Mouse (Mus musculus) brain, adult 2 months (tissue): ENCODE measurements at regions not wholly inside any gene's neighbourhood (a gene's known extent, or its start where the extent isn't known, plus 50 kb on each side); places are given as distances from the start of the nearest gene placed in this dataset.
"Not testable (repeated sequence)": the region's sequence is repeated elsewhere in the genome, so short reads cannot be mapped to it uniquely, and the experiment has no call there.

Source experiments
- DNase-seq: peaks from one replicate; pipeline ENCODE4 v3.0.0; 2011; ENCODE audit warnings: low read depth, low spot score

- no peak for DNase-seq
These were observed 544.4 kb upstream of the Pou3f4 start for GRCm38 (mm10) chrX:110269652-110270051.

GRCm38 (mm10) chrX:110274277-110274676 is 539.8 kb upstream of the Pou3f4 start:
- DNase-seq: not testable (repeated sequence)

GRCm38 (mm10) chrX:110275390-110275789 is 538.7 kb upstream of the Pou3f4 start:
- no peak for DNase-seq

GRCm38 (mm10) chrX:110275830-110276229 is 538.2 kb upstream of the Pou3f4 start:
- no peak for DNase-seq

- DNase-seq: peak; percentile 4
These were observed 534.4 kb upstream of the Pou3f4 start for GRCm38 (mm10) chrX:110279492-110280213.

GRCm38 (mm10) chrX:110281389-110281872 is 532.6 kb upstream of the Pou3f4 start:
- DNase-seq: not testable (repeated sequence)

- no peak for DNase-seq
These were observed 532.2 kb upstream of the Pou3f4 start for GRCm38 (mm10) chrX:110281929-110282328.

GRCm38 (mm10) chrX:110289397-110289796 is 524.7 kb upstream of the Pou3f4 start:
- no peak for DNase-seq

- DNase-seq: no peak
These were observed 506.4 kb upstream of the Pou3f4 start for GRCm38 (mm10) chrX:110307645-110308044.

GRCm38 (mm10) chrX:110308810-110309209 is 505.3 kb upstream of the Pou3f4 start:
- DNase-seq: no peak

GRCm38 (mm10) chrX:110317825-110318769 is 496.0 kb upstream of the Pou3f4 start:
- DNase-seq: no peak

- no peak for DNase-seq
These were observed 493.8 kb upstream of the Pou3f4 start for GRCm38 (mm10) chrX:110320250-110320649.

- DNase-seq: no peak
These were observed 479.8 kb upstream of the Pou3f4 start for GRCm38 (mm10) chrX:110334288-110334687.

- DNase-seq: no peak
These were observed 479.1 kb upstream of the Pou3f4 start for GRCm38 (mm10) chrX:110335013-110335412.
